Mouse (Mus musculus) intestine, postnatal 0 days (tissue): ENCODE measurements around the gene Slc35g1. TPM values are rescaled to one million over a fixed set of nuclear protein-coding genes. Genes with fewer than 3 reads are reported as not detected.
A peak's percentile ranks its signal among the peaks of the same experiment; 100 is the strongest.

Source experiments
- ATAC-seq: fragments of 200-750 bp; cut with Nextera tagmentation; 2 replicates; pipeline ENCODE4 v1.8.0; 2017; ENCODE audit warnings: mild to moderate bottlenecking, moderate TSS enrichment, moderate library complexity
- H3K27ac ChIP-seq: fragments of 300-500 bp; sonication (generic); 2 replicates; pipeline ENCODE4 v1.5.1; 2014; ENCODE audit warnings: mild to moderate bottlenecking, low read depth, low read length, moderate library complexity
- H3K27me3 ChIP-seq: fragments of 300-500 bp; sonication (generic); replicated peaks from 2 replicates; pipeline ENCODE4 v1.6.1; 2014; ENCODE audit warnings: low read length, mixed read lengths; ENCODE audit not compliant: control insufficient read depth, insufficient read depth
- H3K36me3 ChIP-seq: fragments of 300-500 bp; sonication (generic); 2 replicates; pipeline ENCODE4 v1.6.1; 2014; ENCODE audit warnings: mild to moderate bottlenecking, moderate library complexity; ENCODE audit not compliant: control insufficient read depth, insufficient read depth
- H3K4me1 ChIP-seq: fragments of 300-500 bp; sonication (generic); replicated peaks from 2 replicates; pipeline ENCODE4 v1.6.1; 2014; ENCODE audit warnings: antibody characterized with exemption, low read length, mixed read lengths; ENCODE audit not compliant: control insufficient read depth, insufficient read depth
- H3K4me2 ChIP-seq: fragments of 300-500 bp; sonication (generic); replicated peaks from 2 replicates; pipeline ENCODE4 v1.6.1; 2014; ENCODE audit warnings: low read depth, mild to moderate bottlenecking, moderate library complexity
- H3K4me3 ChIP-seq: fragments of 300-500 bp; sonication (generic); 2 replicates; pipeline ENCODE4 v1.5.1; 2014; ENCODE audit warnings: low read depth, low read length
- H3K9ac ChIP-seq: fragments of 300-500 bp; sonication (generic); 2 replicates; pipeline ENCODE4 v1.6.1; 2014; ENCODE audit warnings: mild to moderate bottlenecking, low read depth, low read length
- H3K9me3 ChIP-seq: fragments of 300-500 bp; sonication (generic); 2 replicates; pipeline ENCODE4 v1.6.1; 2016; ENCODE audit warnings: mixed run types; ENCODE audit not compliant: control insufficient read depth
- CTCF ChIP-seq: sonication (generic); IDR thresholded peaks from 2 replicates; pipeline ENCODE4 v1.5.1; 2016; ENCODE audit warnings: low read depth, mild to moderate bottlenecking, control low read depth, antibody characterized with exemption, moderate library complexity
- WGBS: fragments of 180-500 bp; shearing (Covaris S2); extraction: QIAGEN DNeasy Blood & Tissue Kit; methylation state at CpG from one replicate; pipeline ENCODE4 v1.1.7; 2014; 5-methylcytosine and 5-hydroxymethylcytosine counted together
- polyA plus RNA-seq: library from polyadenylated mRNA; unstranded; fragments of >200 nt; fragmentation: Nextera tagmentation; extraction: Ambion mirVana; gene quantifications from 2 replicates; pipeline ENCODE4 v1.2.1, GENCODE M21; 2015

Gene Slc35g1
- polyA plus RNA-seq, 1 experiment from 2014 or later = 7.8 TPM

DNA sequence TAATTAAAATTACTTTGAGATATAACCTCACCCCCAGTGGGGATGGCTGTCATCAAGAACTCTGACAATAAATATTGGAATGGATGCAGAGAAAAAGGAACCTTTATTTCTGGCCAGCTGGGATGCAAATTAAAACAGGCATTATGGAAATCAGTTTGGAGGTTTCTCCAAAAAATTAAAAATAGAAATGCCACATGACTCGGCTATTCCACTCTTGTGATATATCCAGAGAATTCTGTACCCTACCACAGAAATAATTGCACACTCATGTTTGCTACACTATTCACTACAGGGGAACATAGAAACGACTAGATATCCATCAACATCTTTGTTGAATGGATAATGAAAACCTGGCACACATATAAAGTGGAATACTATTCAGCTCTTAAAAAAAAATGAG lies 33.9 kb upstream of the Slc35g1 start:
- no peak for TF ChIP-seq CTCF
- Histone ChIP-seq H3K27ac (no peak overlapping the region), H3K4me2 (no peak overlapping the region), H3K9me3 (no peaks in the 10 kb centered on the region), H3K9ac (no peak overlapping the region), H3K36me3 (no peaks in the 10 kb centered on the region), H3K4me3 (no peak overlapping the region), H3K27me3 (no peaks in the 10 kb centered on the region), H3K4me1 (no peaks in the 10 kb centered on the region)
- 84% methylated on average over 2 of the region's 2 CpGs for WGBS
- no peak for ATAC-seq

DNA sequence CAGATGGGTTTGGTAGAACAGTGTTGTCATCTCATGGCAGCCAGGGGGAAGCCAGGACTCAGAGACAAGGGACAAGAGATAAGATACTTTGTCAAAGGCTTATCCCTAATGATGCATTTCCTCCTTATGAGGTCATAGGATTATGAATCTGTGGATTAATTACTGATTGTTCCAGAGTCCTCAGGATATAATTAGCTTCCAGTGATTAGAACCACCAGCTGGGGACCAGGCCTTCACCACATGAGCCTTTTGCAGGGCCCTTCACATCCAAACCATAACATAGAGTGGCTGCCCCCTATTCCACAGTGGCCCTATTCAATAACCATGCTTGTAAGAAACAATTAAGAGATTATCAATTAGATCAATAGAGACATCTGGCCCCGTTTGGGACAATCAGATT lies 32.4 kb upstream of the Slc35g1 start:
- 59% methylated on average over 1 of the region's 1 CpGs for WGBS
- ATAC-seq = no peak
- H3K27ac ChIP-seq = no peak overlapping the region

DNA sequence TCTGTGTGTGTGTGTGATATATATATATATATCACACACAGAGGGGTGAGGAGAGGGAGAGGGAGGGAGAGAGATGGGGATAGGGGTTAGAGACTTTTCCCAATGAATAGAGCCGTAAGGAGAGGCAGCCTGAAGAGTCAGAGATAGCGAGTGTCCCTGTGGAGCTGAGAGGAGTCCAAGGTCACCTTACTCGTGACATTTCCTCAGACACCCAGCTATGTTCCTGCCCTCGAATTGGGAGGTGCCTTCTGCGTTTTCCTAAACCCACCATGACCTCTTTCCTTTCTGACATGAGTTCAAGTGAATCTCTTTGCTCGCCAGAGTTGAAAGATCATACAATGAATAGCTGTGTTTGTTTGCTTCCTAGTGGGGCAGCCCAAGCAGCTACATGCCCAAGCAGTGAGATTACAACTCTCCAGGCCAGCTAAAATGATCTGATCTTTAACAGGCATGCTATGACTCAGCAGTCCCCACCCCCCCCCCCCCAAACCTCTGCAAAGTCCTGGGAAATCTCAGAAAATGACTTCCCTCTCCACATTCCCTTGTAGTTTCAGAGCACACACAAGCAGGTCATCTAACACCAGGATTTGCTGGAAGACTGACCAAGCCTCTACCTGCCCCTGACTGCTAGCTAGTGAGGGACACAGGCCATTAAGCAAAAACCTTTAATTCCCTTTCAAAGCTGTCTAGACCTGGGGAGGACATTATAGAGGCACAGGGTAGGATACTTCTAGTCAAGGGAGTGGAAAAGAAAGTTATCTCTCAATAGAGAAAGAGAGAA lies 31.7 kb upstream of the Slc35g1 start:
- 39% methylated on average over 6 of the region's 6 CpGs for WGBS

More for the DNA sequence above, 32.4 kb upstream of the Slc35g1 start:
- no peaks in the 10 kb centered on the region for H3K9me3 ChIP-seq
- H3K4me2 ChIP-seq = no peak overlapping the region
- no peaks in the 10 kb centered on the region for H3K36me3 ChIP-seq
- H3K27me3 ChIP-seq = no peaks in the 10 kb centered on the region
- H3K4me3 ChIP-seq = no peak overlapping the region
- H3K9ac ChIP-seq = no peak overlapping the region
- no peak for TF ChIP-seq CTCF
- H3K4me1 ChIP-seq = no peaks in the 10 kb centered on the region

DNA sequence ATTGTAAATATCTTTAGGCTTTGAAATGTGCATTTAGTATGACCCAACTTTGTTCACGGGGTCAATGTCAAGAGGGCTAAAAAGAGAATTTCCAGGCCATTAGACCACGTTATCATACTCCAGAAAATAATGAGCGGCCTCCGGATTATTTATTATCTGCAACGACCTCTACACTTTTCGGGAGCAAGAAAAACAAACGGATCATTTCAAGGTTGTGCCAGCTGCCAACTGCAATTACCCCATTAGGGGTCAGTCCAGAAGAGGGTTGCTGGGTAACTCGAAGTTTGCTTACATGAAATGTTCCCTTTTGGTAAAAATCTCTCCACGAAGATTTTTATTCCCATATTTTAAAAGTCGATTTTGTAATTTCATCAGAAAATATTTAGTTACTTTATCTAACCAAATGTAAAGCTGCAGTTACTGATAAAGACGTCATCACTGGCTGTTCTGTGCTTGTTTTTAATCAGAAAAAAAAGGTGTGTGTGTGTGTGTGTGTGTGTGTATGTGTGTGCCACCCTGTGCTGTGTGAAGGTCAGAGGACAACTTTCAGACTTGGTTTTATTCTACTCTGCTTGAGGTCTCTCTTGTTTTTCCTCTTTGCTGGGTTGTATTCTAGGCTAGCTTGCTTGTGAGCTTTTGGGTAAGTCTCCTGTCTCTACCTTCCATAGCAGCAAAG lies 30.7 kb upstream of the Slc35g1 start:
- Histone ChIP-seq H3K27me3 (no peaks in the 10 kb centered on the region), H3K4me1 (no peaks in the 10 kb centered on the region), H3K36me3 (no peaks in the 10 kb centered on the region), H3K9me3 (no peaks in the 10 kb centered on the region), H3K4me2 (no peak overlapping the region), H3K9ac (no peak overlapping the region), H3K27ac (no peak overlapping the region), H3K4me3 (no peak overlapping the region)
- TF ChIP-seq CTCF = no peak
- no peak for ATAC-seq
- 26% methylated on average over 11 of the region's 11 CpGs for WGBS

More for the DNA sequence above, 31.7 kb upstream of the Slc35g1 start:
- no peak overlapping the region for H3K4me2 ChIP-seq
- no peak for TF ChIP-seq CTCF
- ATAC-seq = no peak
- H3K36me3 ChIP-seq = no peaks in the 10 kb centered on the region
- no peak overlapping the region for H3K4me3 ChIP-seq
- no peaks in the 10 kb centered on the region for H3K9me3 ChIP-seq
- H3K4me1 ChIP-seq = no peaks in the 10 kb centered on the region
- H3K27me3 ChIP-seq = no peaks in the 10 kb centered on the region
- no peak overlapping the region for H3K9ac ChIP-seq
- no peak overlapping the region for H3K27ac ChIP-seq

DNA sequence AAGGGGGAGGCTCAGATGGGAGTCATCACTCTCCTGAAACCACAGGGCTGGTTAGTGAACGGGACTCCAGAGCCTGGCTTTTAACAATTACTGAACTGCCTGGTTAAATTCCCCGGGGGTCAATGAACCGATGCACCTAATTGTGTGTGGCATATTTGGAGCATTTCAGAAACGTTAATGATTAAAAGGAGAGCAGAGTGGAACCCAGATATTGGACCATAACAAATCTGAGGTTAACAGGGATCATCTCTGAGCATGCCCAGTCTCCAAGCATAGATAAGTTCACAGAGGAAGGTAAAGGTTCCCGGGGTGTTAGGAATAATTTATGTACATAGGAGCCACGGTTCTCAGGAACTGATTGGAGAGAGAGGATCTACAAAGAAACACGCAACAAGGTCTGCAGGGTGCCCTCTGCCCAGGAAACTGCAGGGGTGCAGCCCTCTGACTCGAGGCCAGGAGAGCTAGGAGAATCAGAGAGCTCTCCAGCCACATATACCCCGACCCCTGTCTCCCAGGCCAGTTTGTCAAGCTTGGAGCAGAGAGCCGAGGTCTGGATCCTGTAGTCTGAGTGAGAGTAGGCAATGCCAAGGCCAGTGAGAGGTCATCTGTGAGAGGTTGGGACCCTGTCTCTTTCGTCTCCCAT lies 23.2 kb upstream of the Slc35g1 start:
- ATAC-seq = peak; percentile 13; the same call in 1 of the 2 replicates
- H3K36me3 ChIP-seq = no peaks in the 10 kb centered on the region
- H3K9me3 ChIP-seq = no peaks in the 10 kb centered on the region
- H3K9ac ChIP-seq = no peak overlapping the region
- no peak overlapping the region for H3K4me2 ChIP-seq
- no peaks in the 10 kb centered on the region for H3K27me3 ChIP-seq
- TF ChIP-seq CTCF = no peak
- no peak overlapping the region for H3K27ac ChIP-seq
- 15% methylated on average over 11 of the region's 11 CpGs for WGBS
- no peak overlapping the region for H3K4me3 ChIP-seq
- 0 out of 2 replicates have a peak, but pooled peaks cover 4% of the 10 kb centered on the region for H3K4me1 ChIP-seq

DNA sequence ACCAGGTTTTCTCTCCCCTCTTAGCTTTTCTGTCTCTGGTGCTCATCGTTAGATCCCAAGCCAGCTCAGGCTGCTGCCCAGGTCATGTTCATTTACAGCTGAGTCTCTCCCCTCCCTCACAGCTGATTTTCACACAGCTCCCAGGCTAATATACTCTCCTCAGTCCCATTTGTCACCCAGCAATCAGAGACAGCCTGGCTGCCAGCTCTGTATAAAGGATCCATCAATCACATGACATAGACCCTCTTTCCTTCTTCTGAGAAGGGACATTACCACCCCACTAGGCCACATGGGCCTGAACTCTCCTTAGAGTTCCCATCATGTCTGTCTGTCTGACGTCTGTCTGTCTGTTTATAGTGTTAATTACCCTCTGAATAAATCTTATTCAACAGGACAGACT lies 22.4 kb upstream of the Slc35g1 start:
- Histone ChIP-seq H3K4me3 (no peak overlapping the region), H3K36me3 (no peaks in the 10 kb centered on the region), H3K27ac (no peak overlapping the region), H3K4me2 (no peak overlapping the region), H3K9me3 (no peaks in the 10 kb centered on the region), H3K4me1 (0 out of 2 replicates have a peak, but pooled peaks cover 4% of the 10 kb centered on the region), H3K27me3 (no peaks in the 10 kb centered on the region), H3K9ac (no peak overlapping the region)
- WGBS = 73% methylated on average over 2 of the region's 2 CpGs
- TF ChIP-seq CTCF = no peak
- ATAC-seq = no peak
